ENCODE assay signal across 12 mouse cellular contexts in genomic region chr1:90245533-90245932, GRCm38 (mm10). TPM values are rescaled to one million over a fixed set of nuclear protein-coding genes. Genes with fewer than 3 reads are reported as not detected.
A peak's percentile ranks its signal among the peaks of the same experiment; 100 is the strongest.
DNase-seq lines count a peak whose midpoint lies in the region; ATAC-seq and TF ChIP-seq lines count a peak whose summit lies in the region.
"Had no signal": no experiment of that assay in that cellular context is flagged by ENCODE, and none has a peak within 500 bp of the region (broad histone marks: within the 10 kb centered on the region; RNA-seq: fewer than 3 reads in every experiment).

No protein-coding gene starts in this region.

- peaks cover 41% of the 10 kb centered on the region for H3K4me1 ChIP-seq in hindbrain, embryonic 10.5 days (replicated peaks)
- peaks cover 18% of the 10 kb centered on the region for H3K4me1 ChIP-seq in hindbrain, embryonic 13.5 days (replicated peaks)
- H3K4me1 ChIP-seq in midbrain, embryonic 11.5 days (ENCODE audit: control insufficient read depth, insufficient read depth, low read length): peaks cover 8% of the 10 kb centered on the region
- H3K4me1 ChIP-seq in midbrain, embryonic 16.5 days (ENCODE audit: control insufficient read depth, insufficient read depth, low read length): no peaks in the 10 kb centered on the region
- H3K4me1 ChIP-seq in liver, adult 2 months (ENCODE audit: control insufficient read depth, insufficient read depth, low read length): no peaks in the 10 kb centered on the region; the same call in 1 of the 2 replicates

- no peak overlapping the region for H3K9ac ChIP-seq in hindbrain, embryonic 13.5 days
- no peak overlapping the region for H3K9ac ChIP-seq in midbrain, embryonic 11.5 days (ENCODE audit: low read length)
- no peak overlapping the region for H3K9ac ChIP-seq in midbrain, embryonic 16.5 days (ENCODE audit: low read depth, low read length)
- no peak overlapping the region for H3K9ac ChIP-seq in liver, adult 2 months (ENCODE audit: low read depth, low read length)
- H3K9ac ChIP-seq: forebrain, embryonic 13.5 days; neural tube, embryonic 13.5 days had no signal

- H3K9me3 ChIP-seq in hindbrain, embryonic 10.5 days: no peaks in the 10 kb centered on the region
- no peaks in the 10 kb centered on the region for H3K9me3 ChIP-seq in hindbrain, embryonic 13.5 days
- no peaks in the 10 kb centered on the region for H3K9me3 ChIP-seq in midbrain, embryonic 11.5 days (ENCODE audit: control insufficient read depth, low read length)
- no peaks in the 10 kb centered on the region for H3K9me3 ChIP-seq in midbrain, embryonic 16.5 days (replicated peaks; ENCODE audit: control insufficient read depth, low read length, poor library complexity, severe bottlenecking)
- H3K9me3 ChIP-seq: forebrain, embryonic 13.5 days; neural tube, embryonic 13.5 days had no signal

- H3K36me3 ChIP-seq in hindbrain, embryonic 10.5 days: no peaks in the 10 kb centered on the region
- no peaks in the 10 kb centered on the region for H3K36me3 ChIP-seq in hindbrain, embryonic 13.5 days
- H3K36me3 ChIP-seq in midbrain, embryonic 11.5 days (ENCODE audit: control insufficient read depth, insufficient read depth, low read length): no peaks in the 10 kb centered on the region
- H3K36me3 ChIP-seq in midbrain, embryonic 16.5 days (ENCODE audit: control insufficient read depth, insufficient read depth, low read length): no peaks in the 10 kb centered on the region
- no peaks in the 10 kb centered on the region for H3K36me3 ChIP-seq in liver, adult 2 months (ENCODE audit: control insufficient read depth, insufficient read depth, low read length)
- no peaks in the 10 kb centered on the region for H3K36me3 ChIP-seq in splenic B cell, adult 2 months (ENCODE audit: control insufficient read depth, insufficient read depth, low read length, poor library complexity, severe bottlenecking)
- H3K36me3 ChIP-seq: neural tube, embryonic 13.5 days had no signal

- WGBS in hindbrain, embryonic 10.5 days: 76% methylated on average over 7 of the region's 7 CpGs
- 83% methylated on average over 7 of the region's 7 CpGs for WGBS in hindbrain, embryonic 13.5 days
- WGBS in midbrain, embryonic 11.5 days: 86% methylated on average over 7 of the region's 7 CpGs
- WGBS in midbrain, embryonic 16.5 days: 87% methylated on average over 7 of the region's 7 CpGs
- 75% methylated on average over 7 of the region's 7 CpGs for WGBS in liver, adult 2 months

- peaks cover 7% of the 10 kb centered on the region; the same call in 1 of the 2 replicates for H3K27me3 ChIP-seq in hindbrain, embryonic 10.5 days (ENCODE audit: insufficient read depth, poor library complexity, severe bottlenecking)
- peaks cover 4% of the 10 kb centered on the region; the same call in 1 of the 2 replicates for H3K27me3 ChIP-seq in hindbrain, embryonic 13.5 days
- H3K27me3 ChIP-seq in midbrain, embryonic 11.5 days (ENCODE audit: control insufficient read depth, insufficient read depth, low read length): no peaks in the 10 kb centered on the region
- H3K27me3 ChIP-seq in midbrain, embryonic 16.5 days (ENCODE audit: control insufficient read depth, insufficient read depth, low read depth, low read length): no peaks in the 10 kb centered on the region
- no peaks in the 10 kb centered on the region for H3K27me3 ChIP-seq in liver, adult 2 months (ENCODE audit: control insufficient read depth, insufficient read depth, low read length)
- H3K27me3 ChIP-seq in splenic B cell, adult 2 months (ENCODE audit: control insufficient read depth, insufficient read depth, low read length, poor library complexity, severe bottlenecking): no peaks in the 10 kb centered on the region
- H3K27me3 ChIP-seq: forebrain, embryonic 13.5 days; neural tube, embryonic 13.5 days had no signal

- no peak for ATAC-seq in hindbrain, embryonic 13.5 days (ENCODE audit: low FRiP score)
- ATAC-seq in midbrain, embryonic 11.5 days (ENCODE audit: low FRiP score): 0 out of 2 replicates have a peak, but pooled peaks have one; percentile 6
- no peak for ATAC-seq in midbrain, embryonic 16.5 days
- ATAC-seq: forebrain, embryonic 13.5 days; intestine, embryonic 16.5 days had no signal

- peak; percentile 53 for TF ChIP-seq CTCF in liver, adult 2 months (IDR thresholded peaks at IDR 0.05; ENCODE audit: low read depth, low read length)

- no peak for DNase-seq in hindbrain, embryonic 10.5 days (ENCODE audit: low spot score)
- no peak for DNase-seq in midbrain, embryonic 11.5 days (ENCODE audit: low spot score, missing footprints)
- DNase-seq in liver, adult 2 months (ENCODE audit: extremely low read depth, low read depth, low spot score): no peak
- DNase-seq in splenic B cell, adult 2 months (ENCODE audit: low read depth, low spot score): peak; percentile 35
- no peak for DNase-seq in frontal cortex, postnatal 14 days (ENCODE audit: low spot score in 2 of 2)
- DNase-seq: embryo, embryonic 11 days had no signal

- H3K27ac ChIP-seq in hindbrain, embryonic 10.5 days: peak overlapping the region; percentile 74
- H3K27ac ChIP-seq in hindbrain, embryonic 13.5 days: no peak overlapping the region
- H3K27ac ChIP-seq in midbrain, embryonic 11.5 days (ENCODE audit: low read depth, low read length): no peak overlapping the region
- H3K27ac ChIP-seq in midbrain, embryonic 16.5 days (ENCODE audit: low read length): no peak overlapping the region
- no peak overlapping the region for H3K27ac ChIP-seq in liver, adult 2 months (replicated peaks; ENCODE audit: insufficient read depth, low read depth, low read length)
- H3K27ac ChIP-seq: forebrain, embryonic 13.5 days; neural tube, embryonic 13.5 days had no signal

- H3K79me2 ChIP-seq in liver, adult 2 months (ENCODE audit: control insufficient read depth, insufficient read depth, low read length): no peaks in the 10 kb centered on the region

- H3K4me3 ChIP-seq in hindbrain, embryonic 10.5 days: no peak overlapping the region
- H3K4me3 ChIP-seq in hindbrain, embryonic 13.5 days: no peak overlapping the region
- H3K4me3 ChIP-seq in midbrain, embryonic 11.5 days (ENCODE audit: low read depth, low read length): no peak overlapping the region
- no peak overlapping the region for H3K4me3 ChIP-seq in midbrain, embryonic 16.5 days (ENCODE audit: low read depth, low read length)
- no peak overlapping the region for H3K4me3 ChIP-seq in liver, adult 2 months (ENCODE audit: insufficient read depth, low read depth, low read length)
- H3K4me3 ChIP-seq: forebrain, embryonic 13.5 days; neural tube, embryonic 13.5 days had no signal

- TF ChIP-seq POLR2A in liver, adult 2 months (IDR thresholded peaks at IDR 0.05; ENCODE audit: extremely low read depth, insufficient read depth, low read length): no peak

- H3K4me2 ChIP-seq in hindbrain, embryonic 13.5 days: no peak overlapping the region
- H3K4me2 ChIP-seq in midbrain, embryonic 11.5 days: no peak overlapping the region
- H3K4me2 ChIP-seq in midbrain, embryonic 16.5 days (ENCODE audit: low read length): no peak overlapping the region
- H3K4me2 ChIP-seq: forebrain, embryonic 13.5 days; neural tube, embryonic 13.5 days had no signal

RNA-seq across cellular contexts. Expression of gene Ackr3, which starts 41.8 kb away (rescaled TPM):
- polyA plus RNA-seq in hindbrain, embryonic 10.5 days (2016; fragmentation: Nextera tagmentation; extraction: Ambion mirVana): 19.2 and 22.3 TPM in 2 replicates
- 13.1 and 13.9 TPM in 2 replicates for polyA plus RNA-seq in hindbrain, embryonic 13.5 days (2015; fragmentation: Nextera tagmentation; extraction: Ambion mirVana)
- polyA plus RNA-seq in midbrain, embryonic 11.5 days (2014; fragmentation: Nextera tagmentation; extraction: Ambion mirVana): 28.4 and 29.4 TPM in 2 replicates
- polyA plus RNA-seq in midbrain, embryonic 16.5 days (2015; fragmentation: Nextera tagmentation; extraction: Ambion mirVana): 10.4 and 10.9 TPM in 2 replicates
- total RNA-seq in liver, adult 2 months (2014; rRNA removed): 0.46 and 0.74 TPM in 2 replicates
- polyA plus RNA-seq in liver, adult 2 months (2012; rRNA removed): 1.5 and 2.4 TPM in 2 replicates
- total RNA-seq: megakaryocyte progenitor cell, adult 5-6 weeks had no signal
